Mouse (Mus musculus): Measurements from ENCODE around the gene Catsperg1.

GRCm38 (mm10) chr7:29246619-29247313, 32.9 kb upstream of the Catsperg1 start:
- no peak for TF ChIP-seq CTCF (IDR thresholded peaks at IDR 0.05; ENCODE audit: control insufficient read depth, insufficient read depth, low read length)
- TF ChIP-seq POLR2A (IDR thresholded peaks at IDR 0.05; ENCODE audit: borderline replicate concordance, control insufficient read depth, low read depth, low read length): no peak
